Mouse (Mus musculus): ENCODE measurements around the gene Mical3.

Mical3 gene

DNA sequence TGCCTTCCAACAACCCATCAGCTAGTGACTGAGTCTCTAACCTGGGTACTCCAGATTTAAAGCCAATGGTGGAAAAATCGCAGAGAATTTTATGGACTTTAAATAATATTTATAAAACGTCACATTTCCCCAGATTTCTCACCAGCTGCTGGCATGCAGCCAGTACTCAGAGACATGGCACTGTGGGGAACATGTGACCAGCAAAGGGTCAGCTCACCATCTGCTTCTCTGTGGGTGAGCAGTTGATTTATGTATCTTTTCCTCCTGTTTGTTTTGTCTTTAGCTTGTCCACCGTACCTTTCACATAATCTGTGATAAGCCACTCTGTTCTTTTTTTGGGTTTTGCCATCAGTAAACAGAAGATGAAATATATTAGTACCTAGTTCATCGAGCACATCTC lies 125.8 kb downstream of the Mical3 start:
- DNase-seq, result peak; percentile 81 to 88

DNA sequence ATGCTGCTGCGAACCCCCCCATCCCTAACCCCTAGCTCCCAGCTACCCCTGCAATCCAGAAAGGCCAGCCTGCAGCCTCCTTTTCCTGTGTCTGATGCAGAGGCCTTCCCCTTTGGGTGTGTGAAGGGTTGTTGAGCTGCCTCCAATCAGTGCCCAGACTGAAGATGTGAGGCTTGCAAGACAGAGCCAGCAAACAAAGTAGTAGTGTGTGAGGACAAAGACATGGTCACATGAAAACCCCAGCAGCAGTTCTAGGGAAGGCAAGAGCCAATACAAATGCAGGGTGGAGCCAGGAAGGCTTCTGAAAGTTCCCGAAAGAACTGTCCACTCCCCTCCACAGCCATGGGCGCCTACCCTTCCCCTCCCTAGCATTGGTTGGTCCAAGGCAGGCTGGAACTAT lies 127.8 kb downstream of the Mical3 start:
- DNase-seq, result no peak

DNA sequence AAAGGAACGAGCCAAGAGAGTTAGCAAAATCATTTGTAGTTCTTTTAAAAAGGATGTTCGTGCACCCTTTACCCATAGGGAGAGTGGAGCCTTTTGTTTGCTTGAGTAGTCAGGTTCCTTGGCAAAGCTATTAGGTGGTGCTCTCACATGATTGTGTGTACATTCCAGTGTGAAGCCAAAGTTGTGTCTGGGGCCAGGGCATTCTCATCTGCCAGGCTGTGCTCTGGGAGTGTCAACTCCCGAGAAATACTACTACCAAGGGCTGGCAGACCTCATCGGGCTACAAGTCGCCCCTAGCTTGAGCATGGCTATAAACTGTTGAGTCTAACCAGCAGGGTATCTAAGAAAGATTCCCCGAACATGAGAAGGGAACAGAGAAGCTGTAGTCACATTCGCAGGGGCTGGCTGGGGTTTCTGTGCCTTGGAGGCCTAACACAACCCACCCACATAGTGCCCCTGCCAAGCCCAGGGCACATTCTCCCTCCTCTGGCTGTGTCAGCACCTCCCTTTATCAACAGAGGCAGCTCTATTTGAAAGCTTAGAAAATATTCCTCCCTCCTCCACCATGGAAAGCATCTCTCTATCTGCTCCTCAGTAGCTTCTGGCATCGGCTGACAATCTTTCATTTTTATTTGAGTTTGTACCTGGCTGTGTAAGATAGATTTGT lies 130.8 kb downstream of the Mical3 start:
- DNase-seq, result no peak

GRCm38 (mm10) chr6:120999087-120999486 lies 131.7 kb downstream of the Mical3 start:
- no peak for DNase-seq

DNA sequence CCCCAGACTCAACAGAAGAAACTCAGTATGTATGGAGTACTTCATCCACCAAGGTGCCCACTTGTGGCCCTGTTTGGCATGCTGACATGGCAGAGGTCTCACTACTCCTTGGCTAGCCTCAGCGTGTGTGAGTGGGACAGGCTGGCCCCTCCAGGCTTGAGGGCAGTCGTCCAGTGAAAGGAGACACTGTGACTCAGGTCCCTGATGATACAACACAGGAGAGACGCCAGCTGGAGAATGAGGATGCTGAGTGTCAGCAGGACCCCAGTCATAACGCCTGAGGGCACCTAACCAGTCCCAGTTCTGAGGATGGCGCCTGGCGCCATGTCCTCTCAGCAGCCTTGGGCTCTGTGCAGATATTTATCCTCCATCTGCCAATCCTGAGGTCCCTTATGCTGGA lies 134.2 kb downstream of the Mical3 start:
- DNase-seq, result no peak

- DNase-seq, result no peak
Measured at GRCm38 (mm10) chr6:120995541-120995940, 135.3 kb downstream of the Mical3 start.

DNA sequence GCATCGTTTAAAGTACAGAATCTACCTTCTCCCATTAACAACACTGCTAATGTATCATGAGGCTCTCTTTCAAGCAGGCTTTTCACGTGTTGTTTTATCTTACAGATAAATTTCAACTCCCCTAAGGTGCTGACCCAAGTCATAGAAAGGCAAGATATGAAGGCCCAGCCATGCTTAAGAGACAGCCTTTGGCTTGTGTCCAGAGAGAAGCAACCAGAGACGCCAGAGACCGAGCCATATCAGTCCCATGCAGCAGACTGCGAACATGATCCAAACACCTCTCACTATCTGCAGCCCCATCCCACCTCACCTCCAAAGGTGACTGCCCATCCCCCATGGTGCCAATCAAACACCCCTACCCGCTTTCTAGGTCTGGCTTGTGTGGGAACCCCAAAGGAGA lies 138.9 kb downstream of the Mical3 start:
- DNase-seq, result no peak

- DNase-seq, result peak; percentile 38 to 42
Measured at GRCm38 (mm10) chr6:120987571-120988084, 143.2 kb downstream of the Mical3 start.

- DNase-seq, result no peak
Measured at GRCm38 (mm10) chr6:120987164-120987563, 143.6 kb downstream of the Mical3 start.

DNA sequence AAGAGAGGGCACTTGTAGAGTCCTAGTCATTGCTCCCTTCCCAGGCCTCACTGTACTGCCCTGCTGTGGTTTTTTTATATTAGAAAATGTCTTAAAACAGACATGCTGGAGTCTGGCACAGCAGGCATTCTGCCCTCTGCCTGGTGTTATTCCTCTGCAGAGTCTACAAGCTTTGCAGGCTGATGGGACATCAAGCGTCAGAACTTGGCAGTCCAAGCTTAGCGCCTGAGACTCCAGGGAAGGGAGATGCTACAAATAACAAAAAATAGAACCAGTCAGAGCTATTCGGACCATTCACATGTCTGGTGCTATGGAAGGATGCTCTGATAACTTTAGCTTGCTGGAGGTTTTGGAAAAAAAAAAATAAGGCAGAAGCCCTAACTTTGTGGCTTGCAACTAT lies 144.6 kb downstream of the Mical3 start:
- no peak for DNase-seq

GRCm38 (mm10) chr6:120982314-120982713 lies 148.5 kb downstream of the Mical3 start:
- no peak for DNase-seq

GRCm38 (mm10) chr6:120981537-120981936 lies 149.3 kb downstream of the Mical3 start:
- no peak for DNase-seq

GRCm38 (mm10) chr6:120978019-120978621 lies 152.7 kb downstream of the Mical3 start:
- DNase-seq, result no peak

GRCm38 (mm10) chr6:120976991-120977390 lies 153.8 kb downstream of the Mical3 start:
- DNase-seq, result no peak

- no peak for DNase-seq
Measured at GRCm38 (mm10) chr6:120976097-120976496, 154.7 kb downstream of the Mical3 start.

- peak; percentile 88 to 96 for DNase-seq
Measured at GRCm38 (mm10) chr6:120971797-120972590, 158.8 kb downstream of the Mical3 start.

DNA sequence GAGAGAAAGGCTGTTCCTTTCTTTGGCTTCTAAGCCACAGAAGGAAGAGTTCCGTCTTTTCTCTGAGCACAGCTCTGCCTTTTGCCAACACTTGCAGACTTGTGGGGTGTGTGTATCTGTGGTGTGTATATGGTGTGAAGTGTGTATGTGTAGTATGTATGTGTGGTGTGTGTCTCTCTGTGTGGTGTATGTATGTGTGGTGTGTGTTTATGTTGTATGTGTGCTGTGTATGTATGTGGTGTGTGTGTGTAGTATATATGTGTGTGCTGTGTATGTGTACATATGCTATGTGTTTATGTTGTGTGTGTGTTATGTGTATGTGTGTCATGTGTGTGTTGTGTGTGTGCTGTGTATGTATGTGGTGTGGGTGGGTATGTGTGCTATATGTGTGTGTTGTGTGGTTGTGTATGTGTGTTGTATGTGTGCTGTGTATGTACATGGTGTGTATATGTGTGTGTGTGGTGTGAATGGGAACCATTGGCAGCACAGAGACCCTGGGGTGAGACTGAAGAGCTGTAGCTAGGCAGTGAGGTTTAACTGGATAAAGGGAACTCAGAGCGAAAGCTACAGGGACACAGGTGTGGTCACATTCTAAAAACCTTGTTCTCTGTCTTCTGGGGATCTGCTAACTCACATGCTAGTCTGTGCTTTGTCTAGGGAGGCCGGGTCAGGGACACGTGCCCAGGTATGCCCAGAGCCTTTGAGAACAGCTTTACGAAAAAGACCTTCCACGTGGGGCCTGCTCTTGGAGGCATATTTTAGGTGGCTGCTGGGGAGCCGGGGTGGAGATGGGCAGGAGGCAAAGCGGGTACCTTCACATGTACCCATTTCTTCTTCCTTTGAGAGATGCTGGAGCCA lies 159.6 kb downstream of the Mical3 start:
- DNase-seq, result no peak

DNA sequence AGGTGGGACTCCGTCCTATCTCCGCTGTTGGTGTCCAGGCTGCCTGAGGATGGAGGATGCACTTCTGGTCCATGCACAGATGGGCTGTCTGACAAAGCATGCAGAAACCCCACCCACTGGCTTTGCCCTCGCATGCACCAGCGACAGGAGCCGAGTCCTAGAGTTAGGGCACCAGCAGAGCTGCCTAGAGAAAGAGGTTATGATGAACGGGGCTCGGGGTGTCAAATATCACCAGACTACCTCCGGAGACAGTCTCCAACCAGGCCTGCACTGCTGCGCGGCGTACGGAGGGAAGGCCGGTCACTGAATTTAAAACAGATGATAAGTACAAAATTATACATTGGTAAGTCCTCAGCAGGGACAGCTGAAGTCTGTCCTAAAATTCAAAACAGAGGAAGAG lies 165.0 kb downstream of the Mical3 start:
- no peak for DNase-seq

DNA sequence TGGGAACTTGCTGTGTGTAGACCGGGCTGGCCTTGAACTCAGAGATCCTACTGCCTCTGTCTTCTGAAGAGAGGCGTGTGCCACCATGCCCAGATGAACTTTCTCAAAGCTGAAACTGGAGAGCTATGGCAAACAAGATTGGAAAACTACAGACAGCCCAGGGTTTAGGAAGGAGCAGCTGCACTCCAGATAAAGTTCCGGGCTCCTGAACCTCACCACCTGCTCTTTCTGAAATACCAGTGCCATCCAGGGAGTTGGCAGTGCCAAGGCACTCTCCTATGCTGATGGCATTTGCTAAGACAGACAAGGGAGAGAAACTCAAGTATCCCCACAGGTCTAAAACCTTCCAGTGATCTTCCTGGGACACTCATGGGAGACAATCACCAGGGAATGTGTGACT lies 166.6 kb downstream of the Mical3 start:
- peak in 1 of 2 experiments; percentile 21 for DNase-seq

GRCm38 (mm10) chr6:120960338-120961030 lies 170.3 kb downstream of the Mical3 start:
- DNase-seq, result no peak

GRCm38 (mm10) chr6:120957331-120957730 lies 173.5 kb downstream of the Mical3 start:
- DNase-seq, result no peak
